Mouse (Mus musculus): ENCODE data around the gene Olfr1386. TPM values are rescaled to one million over a fixed set of nuclear protein-coding genes. Genes with fewer than 3 reads are reported as not detected.
"Not testable (repeated sequence)": the region's sequence is repeated elsewhere in the genome, so short reads cannot be mapped to it uniquely, and the experiment has no call there.

Olfr1386 gene
- not detected for total RNA-seq (2021)
- long read RNA-seq, experiment 1, result 0 reads
- long read RNA-seq, experiment 2, result 0 reads

- intact Hi-C loops (cut with DNase I; ENCODE audit: low total_unique reads); DNase-seq: not testable (repeated sequence)
These were observed at the start of gene Olfr1386 for GRCm38 (mm10) chr11:49464746-49465145. Olfr1386 (plus strand) TSS chr11:49465046.

- intact Hi-C loops (cut with DNase I; ENCODE audit: low total_unique reads), result no loop called here
- DNase-seq, result no peak
These were observed 42.1 kb upstream of the Olfr1386 start, which contains the start of gene Olfr1389 for GRCm38 (mm10) chr11:49422767-49423166. Olfr1389 (plus strand) TSS chr11:49423067.

- intact Hi-C loops (cut with DNase I; ENCODE audit: low total_unique reads), result no loop called here
- no peak for DNase-seq
These were observed 39.5 kb upstream of the Olfr1386 start for GRCm38 (mm10) chr11:49425257-49425927.

GRCm38 (mm10) chr11:49429641-49430040 is 35.2 kb upstream of the Olfr1386 start:
- no peak for DNase-seq
- intact Hi-C loops (cut with DNase I; ENCODE audit: low total_unique reads), result no loop called here

- intact Hi-C loops (cut with DNase I; ENCODE audit: low total_unique reads), result no loop called here
- DNase-seq, result no peak
These were observed 28.4 kb upstream of the Olfr1386 start, which contains the start of gene Olfr1388 for GRCm38 (mm10) chr11:49436411-49436810. Olfr1388 (plus strand) TSS chr11:49436624.

GRCm38 (mm10) chr11:49455043-49455442 is 9.8 kb upstream of the Olfr1386 start, which contains the start of gene Olfr1387:
Olfr1387 (plus strand) TSS chr11:49455343.
- no peak for DNase-seq
- intact Hi-C loops (cut with DNase I; ENCODE audit: low total_unique reads), result no loop called here

GRCm38 (mm10) chr11:49485973-49486372 is 21.1 kb downstream of the Olfr1386 start:
- intact Hi-C loops (cut with DNase I; ENCODE audit: low total_unique reads), result no loop called here
- DNase-seq, result no peak

- intact Hi-C loops (cut with DNase I; ENCODE audit: low total_unique reads); DNase-seq: not testable (repeated sequence)
These were observed 23.9 kb downstream of the Olfr1386 start, which contains the start of gene Olfr1385 for GRCm38 (mm10) chr11:49488770-49489169. Olfr1385 (plus strand) TSS chr11:49489070.

- intact Hi-C loops (cut with DNase I; ENCODE audit: low total_unique reads), result no loop called here
- DNase-seq, result no peak
These were observed 53.2 kb downstream of the Olfr1386 start for GRCm38 (mm10) chr11:49518086-49518485.

GRCm38 (mm10) chr11:49519348-49519747 is 54.5 kb downstream of the Olfr1386 start, which contains the start of gene Olfr1383:
Olfr1383 (plus strand) TSS chr11:49519648.
- intact Hi-C loops (cut with DNase I; ENCODE audit: low total_unique reads), result no loop called here
- DNase-seq, result no peak

Other genes with a start within 250 kb of the Olfr1386 start
- gene Mgat1, start 220.9 kb upstream of the Olfr1386 start, total RNA-seq (2021), result 10 to 100 TPM; 35.7 to 39.5 TPM
- under 1 TPM in 1 of 2 experiments, not detected in 1; 0.23 TPM for gene Olfr1393, start 186.7 kb upstream of the Olfr1386 start, total RNA-seq (2021)
- not detected for gene Olfr1392, start 179.8 kb upstream of the Olfr1386 start, total RNA-seq (2021)
- gene Olfr10, start 160.3 kb upstream of the Olfr1386 start, total RNA-seq (2021), result not detected
- gene Olfr1391, start 142.3 kb upstream of the Olfr1386 start, total RNA-seq (2021), result not detected
- not detected for gene Olfr1390, start 129.9 kb upstream of the Olfr1386 start, total RNA-seq (2021)
- not detected for gene Olfr1389, start 42.0 kb upstream of the Olfr1386 start, total RNA-seq (2021)
- under 1 TPM; 0.07 to 0.08 TPM for gene Olfr1388, start 28.4 kb upstream of the Olfr1386 start, total RNA-seq (2021)
- gene Olfr1387, start 9.7 kb upstream of the Olfr1386 start, total RNA-seq (2021), result not detected
- not detected for gene Olfr1385, start 24.0 kb downstream of the Olfr1386 start, total RNA-seq (2021)
- not detected for gene Olfr1384, start 41.7 kb downstream of the Olfr1386 start, total RNA-seq (2021)
- not detected for gene Olfr1383, start 54.6 kb downstream of the Olfr1386 start, total RNA-seq (2021)
- gene Olfr1382, start 63.2 kb downstream of the Olfr1386 start, total RNA-seq (2021), result not detected
- gene Olfr1381, start 78.4 kb downstream of the Olfr1386 start, total RNA-seq (2021), result not detected
- not detected for gene Olfr1380, start 91.8 kb downstream of the Olfr1386 start, total RNA-seq (2021)
- gene Flt4, start 144.2 kb downstream of the Olfr1386 start, total RNA-seq (2021), result 1 to 10 TPM; 4.0 to 4.3 TPM
- gene Scgb3a1, start 198.6 kb downstream of the Olfr1386 start, total RNA-seq (2021), result not detected
- gene Cnot6, start 247.7 kb downstream of the Olfr1386 start, total RNA-seq (2021), result 10 to 100 TPM; 19.6 to 21.1 TPM